Mouse (Mus musculus): Measurements from ENCODE around the gene Tnr. TPM values are rescaled to one million over a fixed set of nuclear protein-coding genes. Genes with fewer than 3 reads are reported as not detected.

Gene Tnr
- total and polyA plus RNA-seq, 3 experiments, result 0.01 TPM; not detected in 2

GRCm38 (mm10) chr1:159811805-159812204 is 288.2 kb downstream of the Tnr start:
- Histone ChIP-seq H3K36me3 (ENCODE audit: control insufficient read depth in 1 of 2, insufficient read depth in 2 of 2, low read length in 2 of 2) (no peaks in the 10 kb centered on the region), H3K27ac (ENCODE audit: control insufficient read depth, low read depth, low read length) (no peak overlapping the region), H3K4me3 (ENCODE audit: control insufficient read depth in 1 of 2, insufficient read depth in 1 of 2, low read depth in 2 of 2, low read length in 2 of 2) (no peak overlapping the region), H3K27me3 (ENCODE audit: control insufficient read depth in 1 of 2, insufficient read depth in 2 of 2, low read length in 2 of 2) (no peaks in the 10 kb centered on the region), H3K79me2 (ENCODE audit: control insufficient read depth, insufficient read depth, low read length, poor library complexity) (no peaks in the 10 kb centered on the region), H3K9me3 (replicated peaks; ENCODE audit: insufficient read depth, low read length) (no peaks in the 10 kb centered on the region), H3K4me1 (ENCODE audit: control insufficient read depth in 1 of 2, insufficient read depth in 2 of 2, low read length in 2 of 2) (no peaks in the 10 kb centered on the region), H3K9ac (ENCODE audit: control insufficient read depth, low read depth, low read length, poor library complexity, severe bottlenecking) (no peak overlapping the region)
- TF ChIP-seq NRF1 (IDR thresholded peaks at IDR 0.05; ENCODE audit: insufficient read depth, low read depth, low read length, poor library complexity, severe bottlenecking) (no peak), HCFC1 (IDR thresholded peaks at IDR 0.05; ENCODE audit: low read depth, low read length) (no peak), TCF12 (IDR thresholded peaks at IDR 0.05; ENCODE audit: low read depth, low read length) (no peak)
- DNase-seq (ENCODE audit: low read depth, low spot score), result no peak

GRCm38 (mm10) chr1:159812820-159813411 is 289.3 kb downstream of the Tnr start:
- Histone ChIP-seq H3K9ac (ENCODE audit: control insufficient read depth, low read depth, low read length, poor library complexity, severe bottlenecking) (no peak overlapping the region), H3K27me3 (ENCODE audit: control insufficient read depth in 1 of 2, insufficient read depth in 2 of 2, low read length in 2 of 2) (no peaks in the 10 kb centered on the region), H3K27ac (ENCODE audit: control insufficient read depth, low read depth, low read length) (no peak overlapping the region), H3K79me2 (ENCODE audit: control insufficient read depth, insufficient read depth, low read length, poor library complexity) (no peaks in the 10 kb centered on the region), H3K4me3 (ENCODE audit: control insufficient read depth in 1 of 2, insufficient read depth in 1 of 2, low read depth in 2 of 2, low read length in 2 of 2) (no peak overlapping the region), H3K36me3 (ENCODE audit: control insufficient read depth in 1 of 2, insufficient read depth in 2 of 2, low read length in 2 of 2) (no peaks in the 10 kb centered on the region), H3K9me3 (replicated peaks; ENCODE audit: insufficient read depth, low read length) (no peaks in the 10 kb centered on the region), H3K4me1 (ENCODE audit: control insufficient read depth in 1 of 2, insufficient read depth in 2 of 2, low read length in 2 of 2) (no peaks in the 10 kb centered on the region)
- no peak for DNase-seq (ENCODE audit: low read depth, low spot score)
- TF ChIP-seq EP300 (IDR thresholded peaks at IDR 0.05; ENCODE audit: low read depth in 1 of 2, low read length in 2 of 2) (no peak), RAD21 (IDR thresholded peaks at IDR 0.05; ENCODE audit: low read depth, low read length) (no peak), TAL1 (IDR thresholded peaks at IDR 0.05; ENCODE audit: low read length) (no peak), NELFE (IDR thresholded peaks at IDR 0.05; ENCODE audit: low read depth, low read length) (no peak), NRF1 (IDR thresholded peaks at IDR 0.05; ENCODE audit: insufficient read depth, low read depth, low read length, poor library complexity, severe bottlenecking) (no peak), POLR2A (IDR thresholded peaks at IDR 0.05; ENCODE audit: control insufficient read depth in 1 of 2, insufficient read depth in 1 of 2, low read depth in 1 of 2, low read length in 2 of 2, poor library complexity in 1 of 2) (no peak), ZC3H11A (IDR thresholded peaks at IDR 0.05; ENCODE audit: low read depth, low read length) (no peak), JUND (IDR thresholded peaks at IDR 0.05; ENCODE audit: low read depth, low read length) (no peak), CHD2 (IDR thresholded peaks at IDR 0.05; ENCODE audit: low read length) (no peak), MEF2A (IDR thresholded peaks at IDR 0.05; ENCODE audit: extremely low read depth, insufficient replicate concordance, low read depth, low read length, poor library complexity, severe bottlenecking) (no peak), TBP (IDR thresholded peaks at IDR 0.05; ENCODE audit: low read depth, low read length) (no peak), UBTF (IDR thresholded peaks at IDR 0.05; ENCODE audit: borderline replicate concordance, insufficient read depth, low read depth, low read length) (no peak), ETS1 (IDR thresholded peaks at IDR 0.05; ENCODE audit: low read depth, low read length) (no peak), SMC3 (IDR thresholded peaks at IDR 0.05; ENCODE audit: low read depth, low read length) (no peak)
